Mouse (Mus musculus) lung, embryonic 14.5 days (tissue): ENCODE measurements at regions not wholly inside any gene's neighbourhood (a gene's known extent, or its start where the extent isn't known, plus 50 kb on each side); places are given as distances from the start of the nearest gene placed in this dataset.

Experiments used
- ATAC-seq: fragments of 200-750 bp; cut with Nextera tagmentation; 2 replicates; pipeline ENCODE4 v1.8.0; 2017; ENCODE audit warnings: mild to moderate bottlenecking, moderate TSS enrichment, moderate library complexity; ENCODE audit not compliant: insufficient read depth
- DNase-seq: peaks from one replicate; pipeline ENCODE4 v3.0.0-alpha.2; 2015
- H3K27ac ChIP-seq: fragments of 300-500 bp; sonication (generic); 2 replicates; pipeline ENCODE4 v1.5.1; 2014; ENCODE audit warnings: low read depth, mild to moderate bottlenecking, moderate library complexity
- H3K27me3 ChIP-seq: fragments of 300-500 bp; sonication (generic); 2 replicates; pipeline ENCODE4 v1.6.1; 2014; ENCODE audit warnings: low read length, control low read depth; ENCODE audit not compliant: insufficient read depth
- H3K36me3 ChIP-seq: fragments of 300-500 bp; sonication (generic); 2 replicates; pipeline ENCODE4 v1.6.1; 2014; ENCODE audit warnings: control low read depth; ENCODE audit not compliant: insufficient read depth
- H3K4me1 ChIP-seq: fragments of 300-500 bp; sonication (generic); 2 replicates; pipeline ENCODE4 v1.6.1; 2014; ENCODE audit warnings: antibody characterized with exemption, control low read depth; ENCODE audit not compliant: insufficient read depth
- H3K4me2 ChIP-seq: fragments of 300-500 bp; sonication (generic); 2 replicates; pipeline ENCODE4 v1.6.1; 2014; ENCODE audit warnings: mild to moderate bottlenecking
- H3K4me3 ChIP-seq: fragments of 300-500 bp; sonication (generic); 2 replicates; pipeline ENCODE4 v1.5.1; 2014; ENCODE audit warnings: low read depth, low read length
- H3K9ac ChIP-seq: fragments of 300-500 bp; sonication (generic); 2 replicates; pipeline ENCODE4 v1.6.1; 2014
- H3K9me3 ChIP-seq: fragments of 300-500 bp; sonication (generic); 2 replicates; pipeline ENCODE4 v1.6.1; 2016; ENCODE audit warnings: low read depth, low read length, control low read depth
- CTCF ChIP-seq: IDR thresholded peaks from 2 replicates; pipeline ENCODE4 v1.5.1; 2016; ENCODE audit warnings: antibody characterized with exemption, low read depth
- WGBS: fragments of 180-500 bp; shearing (Covaris S2); extraction: QIAGEN DNeasy Blood & Tissue Kit; methylation state at CpG from one replicate; pipeline ENCODE4 v1.1.7; 2014; 5-methylcytosine and 5-hydroxymethylcytosine counted together

DNA sequence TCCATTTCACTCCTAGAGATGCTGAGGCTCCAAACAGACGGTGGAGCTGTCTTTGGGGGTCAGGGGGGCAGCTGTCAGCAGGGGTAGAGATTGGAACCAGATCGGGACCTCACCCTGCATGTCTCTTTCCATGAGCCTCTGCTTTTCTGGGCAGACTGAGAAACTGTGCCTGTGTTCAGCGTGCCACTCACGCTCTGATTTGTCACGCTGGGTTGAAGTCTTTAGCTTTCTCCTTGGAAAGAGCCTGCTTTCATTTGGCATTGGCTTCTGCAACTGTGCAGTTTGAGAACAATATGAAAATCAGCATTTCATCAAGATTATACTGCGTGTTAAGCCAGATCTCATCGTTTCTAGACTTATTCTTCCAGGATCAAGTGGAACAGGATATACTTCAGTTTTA is 114.5 kb upstream of the Mycn start:
- Histone ChIP-seq H3K9ac (no peak overlapping the region), H3K4me2 (no peak overlapping the region), H3K27me3 (no peaks in the 10 kb centered on the region), H3K27ac (no peak overlapping the region), H3K4me3 (no peak overlapping the region), H3K36me3 (no peaks in the 10 kb centered on the region), H3K9me3 (no peaks in the 10 kb centered on the region), H3K4me1 (0 out of 2 replicates have a peak, but pooled peaks cover 6% of the 10 kb centered on the region)
- DNase-seq (no peak), ATAC-seq (no peak)
- TF ChIP-seq CTCF = no peak
- WGBS = 66% methylated on average over 7 of the region's 7 CpGs

DNA sequence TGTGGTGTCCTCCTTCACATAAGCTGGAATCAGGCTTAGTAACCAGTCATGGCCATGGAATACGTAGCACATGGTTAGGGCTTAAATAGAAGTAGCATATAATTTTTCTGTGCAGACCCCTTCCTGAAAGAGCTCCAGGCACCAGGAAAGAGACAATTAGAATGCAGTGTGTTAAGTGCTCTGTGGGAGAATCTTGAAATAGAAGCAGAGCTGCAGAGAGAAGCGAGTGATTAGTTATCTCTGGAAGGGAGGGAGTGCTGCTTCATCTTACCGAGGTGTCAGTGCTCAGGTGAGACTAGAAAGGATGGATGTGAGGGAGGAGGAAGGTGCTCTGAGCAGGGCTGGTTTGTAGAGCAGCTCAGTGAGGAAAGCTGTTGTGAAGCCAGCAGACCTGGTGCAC is 112.9 kb upstream of the Mycn start:
- Histone ChIP-seq H3K27me3 (no peaks in the 10 kb centered on the region), H3K9me3 (no peaks in the 10 kb centered on the region), H3K36me3 (no peaks in the 10 kb centered on the region), H3K27ac (no peak overlapping the region), H3K9ac (no peak overlapping the region), H3K4me2 (no peak overlapping the region), H3K4me1 (peaks cover 6% of the 10 kb centered on the region; the same call in 1 of the 2 replicates), H3K4me3 (no peak overlapping the region)
- TF ChIP-seq CTCF = no peak
- ATAC-seq = no peak
- 47% methylated on average over 3 of the region's 3 CpGs for WGBS
- no peak for DNase-seq

DNA sequence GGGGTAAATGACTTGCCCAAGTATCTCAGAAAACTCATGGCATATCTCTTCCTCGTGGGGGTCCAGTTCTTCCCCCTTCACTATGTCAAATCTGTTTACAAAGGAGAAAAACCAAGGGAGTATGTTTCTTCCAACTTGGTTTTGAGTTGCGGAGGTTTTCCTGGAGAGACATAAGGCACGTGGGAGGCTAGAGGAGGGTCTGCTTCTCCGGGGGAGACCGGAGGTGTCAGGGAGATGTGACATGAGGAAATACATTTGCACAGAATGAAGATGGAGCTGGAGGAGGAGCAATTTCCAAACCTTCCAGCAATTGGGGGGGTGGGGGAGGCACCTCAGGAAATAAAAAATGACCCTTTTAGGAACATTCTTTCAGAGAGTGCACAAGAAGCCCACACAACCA is 112.0 kb upstream of the Mycn start:
- TF ChIP-seq CTCF = no peak
- Histone ChIP-seq H3K9ac (no peak overlapping the region), H3K4me3 (no peak overlapping the region), H3K36me3 (no peaks in the 10 kb centered on the region), H3K9me3 (no peaks in the 10 kb centered on the region), H3K4me1 (peaks cover 10% of the 10 kb centered on the region; the same call in 1 of the 2 replicates), H3K27ac (no peak overlapping the region), H3K4me2 (no peak overlapping the region), H3K27me3 (no peaks in the 10 kb centered on the region)
- 20% methylated on average over 5 of the region's 5 CpGs for WGBS
- DNase-seq = no peak
- ATAC-seq = no peak

DNA sequence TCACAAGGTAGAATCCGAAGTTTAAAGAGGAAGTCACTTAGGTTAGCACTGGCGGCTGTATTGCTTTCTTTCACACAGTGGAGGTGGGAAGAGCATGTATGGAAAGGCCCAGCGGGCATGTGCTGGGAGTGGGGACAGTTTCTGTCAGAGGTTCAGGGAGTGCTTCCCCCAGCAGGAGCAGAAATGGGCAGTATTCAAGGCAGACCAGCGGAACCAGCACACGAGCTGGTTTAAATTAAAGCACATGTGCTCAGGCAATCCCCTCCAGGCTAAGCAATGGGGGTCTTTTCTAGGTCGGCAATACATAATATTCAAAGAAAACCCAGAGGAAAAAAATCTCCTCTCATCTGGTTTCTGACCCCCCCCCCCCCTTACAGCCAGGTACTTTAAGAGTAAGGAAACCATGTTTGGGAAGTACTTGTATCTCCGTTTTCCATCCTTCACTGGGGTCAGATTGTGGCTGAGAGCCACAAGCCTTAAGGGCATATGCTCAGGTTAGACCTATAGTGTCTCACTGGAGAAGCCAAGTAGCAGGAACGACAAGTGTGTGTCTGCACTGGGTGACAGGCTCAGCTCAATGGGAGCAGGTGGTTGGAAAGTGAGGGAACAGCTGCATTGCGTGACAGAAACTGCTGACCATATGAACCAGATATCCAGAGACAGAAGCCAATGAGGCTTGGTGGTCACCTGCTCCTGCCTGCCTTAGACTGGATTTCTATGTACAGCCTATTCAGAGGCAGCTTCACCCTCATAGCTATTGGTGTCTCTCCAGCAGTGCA is 111.3 kb upstream of the Mycn start:
- no peak overlapping the region for H3K27ac ChIP-seq
- no peaks in the 10 kb centered on the region for H3K27me3 ChIP-seq
- H3K4me2 ChIP-seq = no peak overlapping the region
- 52% methylated on average over 9 of the region's 9 CpGs for WGBS
- peaks cover 14% of the 10 kb centered on the region; the same call in 1 of the 2 replicates for H3K4me1 ChIP-seq
- ATAC-seq (no peak), DNase-seq (no peak)
- H3K9ac ChIP-seq = no peak overlapping the region
- no peak for TF ChIP-seq CTCF
- no peaks in the 10 kb centered on the region for H3K9me3 ChIP-seq
- H3K36me3 ChIP-seq = no peaks in the 10 kb centered on the region
- H3K4me3 ChIP-seq = no peak overlapping the region

DNA sequence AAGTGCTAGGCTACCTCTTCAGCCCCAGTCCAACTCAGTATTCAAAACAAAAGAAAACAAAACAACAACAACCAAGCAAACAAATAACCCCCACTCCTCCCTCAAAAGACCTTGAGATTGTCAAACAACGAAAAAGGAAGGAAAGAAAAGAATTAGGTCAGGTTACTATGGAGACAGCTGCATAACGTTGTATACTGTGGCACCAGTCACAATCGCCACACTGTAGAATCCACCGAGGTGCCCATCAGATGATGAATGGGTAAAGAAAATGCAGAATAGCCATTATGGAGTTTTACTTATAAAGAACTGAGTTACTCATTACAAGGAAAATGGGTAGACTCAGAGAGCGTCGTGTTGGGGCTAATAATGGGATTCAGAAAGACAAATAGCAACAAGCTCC is 110.5 kb upstream of the Mycn start:
- DNase-seq (no peak), ATAC-seq (no peak)
- no peaks in the 10 kb centered on the region for H3K27me3 ChIP-seq
- no peak overlapping the region for H3K4me3 ChIP-seq
- no peaks in the 10 kb centered on the region for H3K36me3 ChIP-seq
- no peaks in the 10 kb centered on the region for H3K9me3 ChIP-seq
- H3K4me2 ChIP-seq = no peak overlapping the region
- WGBS = 63% methylated on average over 6 of the region's 6 CpGs
- no peak overlapping the region for H3K9ac ChIP-seq
- H3K27ac ChIP-seq = no peak overlapping the region
- peaks cover 14% of the 10 kb centered on the region; the same call in 1 of the 2 replicates for H3K4me1 ChIP-seq
- TF ChIP-seq CTCF = no peak

DNA sequence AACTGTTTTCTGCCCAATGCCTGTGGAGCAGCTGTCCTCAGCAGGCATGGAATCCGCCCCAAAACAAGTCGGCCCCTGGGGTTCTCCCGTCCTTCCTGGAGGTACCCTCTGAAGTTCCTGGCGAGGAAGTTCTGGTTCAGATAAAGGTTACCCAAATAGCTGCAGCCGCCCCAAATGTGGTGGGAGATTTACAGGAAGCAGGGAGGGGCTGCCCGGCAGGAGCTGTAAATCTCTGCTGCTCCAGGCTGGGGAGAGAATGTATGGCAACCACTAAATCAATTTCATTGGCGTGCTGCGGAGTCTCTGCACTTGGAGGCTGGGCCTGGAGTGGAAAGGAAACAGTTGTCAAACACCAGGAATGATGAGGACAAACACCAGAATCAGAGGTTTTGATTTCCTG is 107.9 kb upstream of the Mycn start:
- no peaks in the 10 kb centered on the region for H3K27me3 ChIP-seq
- WGBS = 20% methylated on average over 8 of the region's 8 CpGs
- DNase-seq (peak; percentile 65), ATAC-seq (peak; percentile 44)
- no peak overlapping the region for H3K9ac ChIP-seq
- no peaks in the 10 kb centered on the region for H3K9me3 ChIP-seq
- no peak for TF ChIP-seq CTCF
- no peaks in the 10 kb centered on the region for H3K36me3 ChIP-seq
- no peak overlapping the region for H3K4me3 ChIP-seq
- H3K4me1 ChIP-seq = peaks cover 14% of the 10 kb centered on the region; the same call in 1 of the 2 replicates
- no peak overlapping the region for H3K27ac ChIP-seq
- no peak overlapping the region for H3K4me2 ChIP-seq

DNA sequence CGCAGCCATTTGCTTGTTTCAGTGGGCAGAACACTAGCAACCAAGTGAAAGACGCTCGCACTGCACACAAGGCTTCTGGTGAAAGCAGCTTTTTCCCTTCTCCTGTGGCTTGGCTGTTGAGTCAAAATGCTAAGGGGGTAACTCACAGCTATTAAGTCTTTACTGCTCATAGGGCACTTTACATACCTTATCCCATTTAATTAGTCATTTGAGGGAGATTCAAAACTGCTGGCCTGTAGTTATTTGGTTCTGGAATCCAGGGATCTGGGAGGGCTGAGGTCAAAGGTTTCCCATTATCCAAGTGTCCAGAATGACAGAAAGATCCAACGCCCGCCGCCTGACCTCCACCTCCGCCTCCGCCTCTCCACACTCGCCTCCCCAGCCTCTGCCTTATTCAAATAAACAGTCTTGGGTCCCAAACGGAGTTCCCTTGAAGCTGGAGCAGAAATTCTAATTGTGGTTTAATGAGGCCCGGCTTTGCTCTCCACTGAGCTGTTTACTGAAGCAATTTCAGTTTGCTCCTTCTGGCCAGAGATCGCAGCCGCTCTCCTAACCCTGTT is 106.5 kb upstream of the Mycn start:
- Histone ChIP-seq H3K27me3 (no peaks in the 10 kb centered on the region), H3K9me3 (no peaks in the 10 kb centered on the region), H3K9ac (no peak overlapping the region), H3K36me3 (no peaks in the 10 kb centered on the region), H3K4me1 (peaks cover 8% of the 10 kb centered on the region; the same call in 1 of the 2 replicates), H3K27ac (no peak overlapping the region), H3K4me3 (no peak overlapping the region), H3K4me2 (no peak overlapping the region)
- no peak for TF ChIP-seq CTCF
- DNase-seq (peak; percentile 66), ATAC-seq (peak; percentile 21; the same call in 1 of the 2 replicates)
- 23% methylated on average over 13 of the region's 13 CpGs for WGBS
